ENCODE assay signal across 13 mouse cellular contexts in genomic region chr6:91738058-91738457, GRCm38 (mm10). TPM values are rescaled to one million over a fixed set of nuclear protein-coding genes. Genes with fewer than 3 reads are reported as not detected.
A peak's percentile ranks its signal among the peaks of the same experiment; 100 is the strongest.
DNase-seq lines count a peak whose midpoint lies in the region; ATAC-seq and TF ChIP-seq lines count a peak whose summit lies in the region.
"Had no signal": no experiment of that assay in that cellular context is flagged by ENCODE, and none has a peak within 500 bp of the region (broad histone marks: within the 10 kb centered on the region; RNA-seq: fewer than 3 reads in every experiment).

No protein-coding gene starts in this region.

- H3K27ac ChIP-seq in midbrain, embryonic 11.5 days (ENCODE audit: low read depth, low read length), result no peak overlapping the region
- H3K27ac ChIP-seq in midbrain, embryonic 13.5 days, result no peak overlapping the region
- H3K27ac ChIP-seq: embryonic facial prominence, embryonic 15.5 days had no signal

- no peak overlapping the region for H3K4me3 ChIP-seq in midbrain, embryonic 11.5 days (ENCODE audit: low read depth, low read length)
- H3K4me3 ChIP-seq in midbrain, embryonic 13.5 days (replicated peaks), result no peak overlapping the region
- no peak overlapping the region for H3K4me3 ChIP-seq in lung, adult 2 months (replicated peaks; ENCODE audit: extremely low read depth, low read depth, low read length)
- H3K4me3 ChIP-seq: embryonic facial prominence, embryonic 15.5 days had no signal

- WGBS in midbrain, embryonic 11.5 days, result 21% methylated on average over 5 of the region's 5 CpGs
- 11% methylated on average over 5 of the region's 5 CpGs for WGBS in midbrain, embryonic 13.5 days
- 23% methylated on average over 5 of the region's 5 CpGs for WGBS in lung, adult 2 months

- no peak for TF ChIP-seq POLR2A in lung, adult 2 months (IDR thresholded peaks at IDR 0.05; ENCODE audit: borderline replicate concordance, extremely low read depth, low read depth, low read length)

- 0 out of 2 replicates have a peak, but pooled peaks have one; percentile 14 for ATAC-seq in midbrain, embryonic 11.5 days (ENCODE audit: low FRiP score)
- ATAC-seq in midbrain, embryonic 13.5 days, result no peak
- ATAC-seq in megakaryocyte progenitor cell, adult 5-6 weeks (replicated peaks; ENCODE audit: poor library complexity), result no peak

- H3K9ac ChIP-seq in midbrain, embryonic 11.5 days (ENCODE audit: low read length), result no peak overlapping the region
- H3K9ac ChIP-seq in midbrain, embryonic 13.5 days (replicated peaks), result no peak overlapping the region
- H3K9ac ChIP-seq: embryonic facial prominence, embryonic 15.5 days had no signal

- peak; percentile 46 for DNase-seq in adrenal gland, adult 2 months
- DNase-seq in adrenal gland, postnatal 10 days, result no peak
- DNase-seq in midbrain, embryonic 11.5 days (ENCODE audit: low spot score, missing footprints), result no peak
- DNase-seq in lung, adult 2 months, result peak; percentile 48
- no peak for DNase-seq in adrenal gland, postnatal 4 days (ENCODE audit: low spot score in 2 of 2)
- DNase-seq in gastrocnemius, postnatal 25 days, result no peak
- DNase-seq: adrenal gland, postnatal 25 days; cerebellum, adult 2 months; gastrocnemius, postnatal 36 days; thymus, postnatal 4 days had no signal

- no peak for TF ChIP-seq CTCF in lung, adult 2 months (IDR thresholded peaks at IDR 0.05; ENCODE audit: insufficient read depth, low read length)

- H3K27me3 ChIP-seq in midbrain, embryonic 11.5 days (ENCODE audit: control insufficient read depth, insufficient read depth, low read length), result no peaks in the 10 kb centered on the region
- no peaks in the 10 kb centered on the region for H3K27me3 ChIP-seq in midbrain, embryonic 13.5 days
- H3K27me3 ChIP-seq: embryonic facial prominence, embryonic 15.5 days had no signal

- H3K4me2 ChIP-seq in midbrain, embryonic 11.5 days, result no peak overlapping the region
- no peak overlapping the region for H3K4me2 ChIP-seq in midbrain, embryonic 13.5 days (replicated peaks)
- H3K4me2 ChIP-seq: embryonic facial prominence, embryonic 15.5 days had no signal

- no peaks in the 10 kb centered on the region for H3K9me3 ChIP-seq in midbrain, embryonic 11.5 days (ENCODE audit: control insufficient read depth, low read length)
- H3K9me3 ChIP-seq in midbrain, embryonic 13.5 days, result no peaks in the 10 kb centered on the region
- H3K9me3 ChIP-seq: embryonic facial prominence, embryonic 15.5 days had no signal

- H3K36me3 ChIP-seq in midbrain, embryonic 11.5 days (ENCODE audit: control insufficient read depth, insufficient read depth, low read length), result peaks cover 11% of the 10 kb centered on the region; the same call in 1 of the 2 replicates
- peaks cover 90% of the 10 kb centered on the region for H3K36me3 ChIP-seq in midbrain, embryonic 13.5 days

- H3K4me1 ChIP-seq in midbrain, embryonic 11.5 days (ENCODE audit: control insufficient read depth, insufficient read depth, low read length), result no peaks in the 10 kb centered on the region; the same call in none of the 2 replicates
- H3K4me1 ChIP-seq in midbrain, embryonic 13.5 days (replicated peaks), result peaks cover 4% of the 10 kb centered on the region; the same call in 1 of the 2 replicates
- H3K4me1 ChIP-seq in lung, adult 2 months (ENCODE audit: control insufficient read depth, insufficient read depth, low read length), result peaks cover 29% of the 10 kb centered on the region

RNA-seq across cellular contexts. Expression of gene Slc6a6, which starts 54.2 kb away (rescaled TPM):
- total RNA-seq in adrenal gland, adult 2 months (2021), result 100 to 1,000 TPM; 466 to 626 TPM
- 570 and 815 TPM in 2 replicates for polyA plus RNA-seq in adrenal gland, adult 2 months (2012; rRNA removed)
- total RNA-seq in adrenal gland, postnatal 10 days (2021), result 100 to 1,000 TPM; 175 to 205 TPM
- polyA plus RNA-seq in midbrain, embryonic 11.5 days (2014; fragmentation: Nextera tagmentation; extraction: Ambion mirVana), result 43.6 and 45.6 TPM in 2 replicates
- polyA plus RNA-seq in midbrain, embryonic 13.5 days (2015; fragmentation: Nextera tagmentation; extraction: Ambion mirVana), result 84.4 and 89.8 TPM in 2 replicates
- polyA plus RNA-seq in lung, adult 2 months (2012; rRNA removed), result 178 and 228 TPM in 2 replicates
- total RNA-seq in megakaryocyte progenitor cell, adult 5-6 weeks (2015), result 30.6 and 34.6 TPM in 2 replicates
- total RNA-seq in megakaryocyte progenitor cell, adult 5-6 weeks (2017), result 20.7 and 26.7 TPM in 2 replicates
- total RNA-seq in adrenal gland, postnatal 4 days (2021), result 100 to 1,000 TPM; 314 to 322 TPM
- 10 to 100 TPM; 52.1 to 57.8 TPM for total RNA-seq in gastrocnemius, postnatal 25 days (2021)

Comparison
In these comparisons a context has a peak if more than half of its experiments do, and no peak if none do; other contexts are left out.
1. DNase-seq: peak in adrenal gland, adult 2 months (single experiment) and lung, adult 2 months (single experiment); none in adrenal gland, postnatal 10 days (single experiment), midbrain, embryonic 11.5 days (single experiment), adrenal gland, postnatal 4 days (0 of 2) and gastrocnemius, postnatal 25 days (single experiment).